Mouse (Mus musculus) megakaryocyte progenitor cell, adult 5-6 weeks (primary cell): ENCODE results near the gene Cebpb. TPM values are rescaled to one million over a fixed set of nuclear protein-coding genes. Genes with fewer than 3 reads are reported as not detected.
A peak's percentile ranks its signal among the peaks of the same experiment; 100 is the strongest.
"Not testable (repeated sequence)": the region's sequence is repeated elsewhere in the genome, so short reads cannot be mapped to it uniquely, and the experiment has no call there.

ENCODE experiments used
- ATAC-seq: replicated peaks from 2 replicates; pipeline ENCODE4 v1.8.0; 2016; ENCODE audit warnings: mild to moderate bottlenecking, moderate TSS enrichment, inconsistent platforms; ENCODE audit not compliant: poor library complexity
- total RNA-seq, 2 experiments: library from RNA; stranded (forward) in 1 of 2; stranded (reverse) in 1 of 2; fragments of 157-497, 149-512 nt in 1 of 2; fragments of 200-1000 nt in 1 of 2; gene quantifications; 2 replicates each; pipeline versions ENCODE4 v1.2.3 to v1.2.4; 2015 to 2017

Gene Cebpb
- total RNA-seq (2015) (19.6 and 22.4 TPM in 2 replicates), total RNA-seq (2017) (15.6 and 16.3 TPM in 2 replicates)

- peak; percentile 43 for ATAC-seq
Observed at GRCm38 (mm10) chr2:167688498-167689451, at the start of gene Cebpb. Cebpb (plus strand) TSS chr2:167688915.

GRCm38 (mm10) chr2:167640279-167640678 lies 48.4 kb upstream of the Cebpb start:
- ATAC-seq = peak; percentile 63

GRCm38 (mm10) chr2:167641337-167641736 lies 47.4 kb upstream of the Cebpb start:
- peak; percentile 93 for ATAC-seq

GRCm38 (mm10) chr2:167642164-167642563 lies 46.6 kb upstream of the Cebpb start:
- no peak for ATAC-seq

GRCm38 (mm10) chr2:167643356-167644052 lies 45.2 kb upstream of the Cebpb start:
- not testable (repeated sequence) for ATAC-seq

- ATAC-seq = no peak; the same call in 1 of the 2 replicates
Observed at GRCm38 (mm10) chr2:167646411-167646810, 42.3 kb upstream of the Cebpb start.

GRCm38 (mm10) chr2:167649290-167650032 lies 39.3 kb upstream of the Cebpb start:
- peak; percentile 88 for ATAC-seq

- no peak for ATAC-seq
Observed at GRCm38 (mm10) chr2:167651622-167652021, 37.1 kb upstream of the Cebpb start.

GRCm38 (mm10) chr2:167652694-167653093 lies 36.0 kb upstream of the Cebpb start:
- no peak for ATAC-seq

GRCm38 (mm10) chr2:167654911-167655600 lies 33.7 kb upstream of the Cebpb start:
- no peak for ATAC-seq

- peak; percentile 67 for ATAC-seq
Observed at GRCm38 (mm10) chr2:167656629-167657478, 31.9 kb upstream of the Cebpb start.

- no peak for ATAC-seq
Observed at GRCm38 (mm10) chr2:167657973-167658372, 30.7 kb upstream of the Cebpb start.

- ATAC-seq = no peak
Observed at GRCm38 (mm10) chr2:167658712-167659111, 30.0 kb upstream of the Cebpb start.

- no peak for ATAC-seq
Observed at GRCm38 (mm10) chr2:167659177-167659846, 29.4 kb upstream of the Cebpb start.

- ATAC-seq = no peak; the same call in 1 of the 2 replicates
Observed at GRCm38 (mm10) chr2:167659847-167660610, 28.7 kb upstream of the Cebpb start.

- no peak for ATAC-seq
Observed at GRCm38 (mm10) chr2:167660611-167660971, 28.1 kb upstream of the Cebpb start.

- peak; percentile 79 for ATAC-seq
Observed at GRCm38 (mm10) chr2:167661270-167662203, 27.2 kb upstream of the Cebpb start, which contains the start of gene Gm20431. Gm20431 (minus strand) TSS chr2:167661496.
